Mouse (Mus musculus) embryonic facial prominence, embryonic 10.5 days (tissue): Measurements from ENCODE around the gene Ncoa7. TPM values are rescaled to one million over a fixed set of nuclear protein-coding genes. Genes with fewer than 3 reads are reported as not detected.

ENCODE experiments used
- DNase-seq: peaks from one replicate; pipeline ENCODE4 v3.0.0-alpha.2; 2017; ENCODE audit warnings: low spot score
- H3K27ac ChIP-seq: fragments of 300-500 bp; sonication (generic); replicated peaks from 2 replicates; pipeline ENCODE4 v1.5.1; 2016; ENCODE audit warnings: mild to moderate bottlenecking
- H3K27me3 ChIP-seq: fragments of 300-500 bp; sonication (generic); replicated peaks from 2 replicates; pipeline ENCODE4 v1.6.1; 2016; ENCODE audit warnings: low read depth, mild to moderate bottlenecking; ENCODE audit not compliant: poor library complexity, severe bottlenecking
- H3K36me3 ChIP-seq: fragments of 300-500 bp; sonication (generic); replicated peaks from 2 replicates; pipeline ENCODE4 v1.6.1; 2016; ENCODE audit warnings: mild to moderate bottlenecking, moderate library complexity
- H3K4me1 ChIP-seq: fragments of 300-500 bp; sonication (generic); 2 replicates; pipeline ENCODE4 v1.6.1; 2016
- H3K4me3 ChIP-seq: fragments of 300-500 bp; sonication (generic); 2 replicates; pipeline ENCODE4 v1.5.1; 2016; ENCODE audit warnings: mild to moderate bottlenecking, moderate library complexity
- H3K9me3 ChIP-seq: fragments of 300-500 bp; sonication (generic); 2 replicates; pipeline ENCODE4 v1.6.1; 2016; ENCODE audit warnings: mild to moderate bottlenecking
- WGBS: fragments of 180-500 bp; shearing (Covaris S2); methylation state at CpG from one replicate; pipeline ENCODE4 v1.1.7; 2016; 5-methylcytosine and 5-hydroxymethylcytosine counted together
- polyA plus RNA-seq: library from polyadenylated mRNA; unstranded; fragments of >200 nt; fragmentation: Nextera tagmentation; extraction: Ambion mirVana; gene quantifications from 2 replicates; pipeline ENCODE4 v1.2.1, GENCODE M21; 2016

Ncoa7 gene
- polyA plus RNA-seq, 1 experiment from 2014 or later = 8.8 TPM

DNA sequence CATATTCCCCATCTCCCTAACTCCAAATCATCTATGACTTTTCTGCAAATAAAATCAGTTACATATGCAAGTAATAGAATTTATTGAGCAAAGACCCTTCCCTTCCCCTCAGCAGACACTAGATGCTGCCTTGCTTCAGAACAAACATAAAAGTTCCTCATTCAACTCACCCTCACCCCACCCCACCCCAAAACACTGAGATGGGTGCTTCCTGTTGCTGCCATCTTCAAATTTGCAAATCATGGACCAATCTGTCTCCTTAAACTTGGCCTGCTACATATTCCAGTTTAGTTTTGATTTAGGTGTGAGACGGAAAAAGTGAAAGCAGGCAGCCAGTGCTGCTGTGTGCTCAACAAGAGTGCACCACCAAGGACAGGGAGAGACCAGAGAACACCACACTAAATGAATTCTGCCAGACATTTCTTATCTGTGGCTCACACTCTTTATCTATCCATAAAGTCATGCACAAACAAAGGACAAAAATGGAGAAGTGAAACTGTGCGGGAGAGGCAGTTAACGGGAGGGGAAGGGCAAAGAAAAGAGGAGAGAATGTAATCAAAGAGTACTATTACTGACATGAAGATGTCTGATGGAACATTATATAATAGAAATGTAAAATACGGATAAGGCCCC, 48.2 kb downstream of the Ncoa7 start:
- H3K27me3 ChIP-seq = no peaks in the 10 kb centered on the region
- no peak for DNase-seq
- no peaks in the 10 kb centered on the region for H3K36me3 ChIP-seq
- H3K4me3 ChIP-seq = no peak overlapping the region
- WGBS = 82% methylated on average over 4 of the region's 4 CpGs
- H3K4me1 ChIP-seq = no peaks in the 10 kb centered on the region
- no peak overlapping the region for H3K27ac ChIP-seq
- no peaks in the 10 kb centered on the region for H3K9me3 ChIP-seq

DNA sequence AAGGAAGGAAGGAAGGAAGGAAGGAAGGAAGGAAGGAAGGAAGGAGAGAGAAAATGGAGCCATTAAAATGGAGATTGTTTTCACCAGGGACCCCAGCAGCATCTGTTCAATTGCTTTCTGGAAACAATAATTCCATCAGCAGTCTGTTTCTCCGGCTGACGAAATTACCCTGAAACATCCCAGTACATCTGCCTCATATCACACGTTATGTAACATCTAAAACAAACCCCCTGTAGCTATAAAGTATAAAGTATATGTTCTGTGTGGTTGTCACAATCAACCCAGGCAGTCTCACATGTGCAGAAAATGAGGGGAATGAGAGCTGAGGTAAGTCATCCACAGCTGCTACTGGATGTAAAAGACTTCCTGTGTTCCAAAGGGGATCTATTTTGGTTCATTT, 49.0 kb downstream of the Ncoa7 start:
- Histone ChIP-seq H3K27me3 (no peaks in the 10 kb centered on the region), H3K27ac (no peak overlapping the region), H3K4me3 (no peak overlapping the region), H3K36me3 (no peaks in the 10 kb centered on the region), H3K9me3 (no peaks in the 10 kb centered on the region), H3K4me1 (no peaks in the 10 kb centered on the region)
- 69% methylated on average over 3 of the region's 3 CpGs for WGBS
- no peak for DNase-seq

DNA sequence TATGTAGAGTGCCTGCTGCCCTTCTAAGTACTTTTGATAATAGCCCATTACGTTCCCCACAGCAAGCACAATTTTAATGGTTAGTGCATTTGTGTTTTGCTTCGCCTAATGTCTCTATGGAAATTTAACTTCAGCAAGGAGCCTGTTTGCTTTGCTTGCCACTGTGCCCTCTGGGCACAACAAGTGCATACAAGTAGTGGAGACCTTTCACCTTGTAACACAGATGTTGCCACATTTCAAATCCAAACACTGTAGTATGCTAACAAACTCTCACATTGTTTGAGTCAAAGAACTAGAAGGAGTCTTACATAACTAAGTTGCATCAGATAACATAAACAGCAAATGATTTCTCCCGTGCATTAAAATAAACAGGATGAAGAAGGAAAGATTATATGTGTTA, 50.6 kb downstream of the Ncoa7 start:
- 83% methylated on average over 3 of the region's 3 CpGs for WGBS
- no peak overlapping the region for H3K4me3 ChIP-seq
- H3K27ac ChIP-seq = no peak overlapping the region
- no peaks in the 10 kb centered on the region for H3K27me3 ChIP-seq
- DNase-seq = no peak
- no peaks in the 10 kb centered on the region for H3K4me1 ChIP-seq
- H3K36me3 ChIP-seq = no peaks in the 10 kb centered on the region
- H3K9me3 ChIP-seq = no peaks in the 10 kb centered on the region

DNA sequence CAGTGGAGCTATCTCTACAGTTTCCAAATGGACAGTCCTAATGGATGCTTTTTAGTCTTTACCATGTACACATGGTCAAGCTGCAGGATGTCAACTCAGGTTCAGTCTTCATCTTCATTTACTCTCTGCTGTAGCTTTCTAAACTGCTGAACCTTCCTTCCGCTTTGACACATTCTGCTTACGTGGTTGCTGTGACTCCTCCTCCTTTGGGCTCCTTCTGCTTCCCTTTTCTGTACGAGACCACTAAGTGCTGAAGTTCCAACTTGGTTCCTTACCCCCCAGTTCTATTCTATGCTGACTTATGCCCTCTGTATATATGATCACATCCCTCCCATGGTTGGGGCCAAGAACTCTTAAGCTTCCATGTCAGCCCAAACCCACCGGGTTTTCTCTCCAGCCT, 51.5 kb downstream of the Ncoa7 start:
- no peak overlapping the region for H3K4me3 ChIP-seq
- 90% methylated on average over 4 of the region's 4 CpGs for WGBS

DNA sequence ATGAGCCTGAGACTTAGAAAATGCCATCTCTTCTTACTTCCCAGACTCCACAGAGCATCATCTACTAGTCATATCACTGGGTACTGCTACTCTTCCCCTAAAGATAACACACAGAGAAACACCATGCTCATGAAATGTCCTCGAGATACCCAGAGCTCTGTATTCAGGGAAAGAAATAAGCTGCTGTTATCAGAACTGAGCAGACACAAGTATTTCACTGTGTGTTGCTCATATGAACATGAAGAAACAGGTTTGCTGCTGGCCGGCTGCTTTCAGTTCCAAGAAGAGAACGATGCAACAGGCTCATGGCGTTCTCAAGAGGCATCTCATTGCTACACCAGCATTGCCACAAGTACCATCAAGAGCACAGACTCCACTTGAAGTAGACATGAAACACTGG, 53.3 kb downstream of the Ncoa7 start:
- H3K27me3 ChIP-seq = no peaks in the 10 kb centered on the region
- no peak overlapping the region for H3K27ac ChIP-seq
- H3K36me3 ChIP-seq = no peaks in the 10 kb centered on the region
- 91% methylated on average over 4 of the region's 4 CpGs for WGBS
- no peaks in the 10 kb centered on the region for H3K9me3 ChIP-seq
- no peaks in the 10 kb centered on the region for H3K4me1 ChIP-seq
- DNase-seq = no peak
- H3K4me3 ChIP-seq = no peak overlapping the region

More for the DNA sequence above, 51.5 kb downstream of the Ncoa7 start:
- H3K27ac ChIP-seq = no peak overlapping the region
- H3K27me3 ChIP-seq = no peaks in the 10 kb centered on the region
- H3K9me3 ChIP-seq = no peaks in the 10 kb centered on the region
- no peaks in the 10 kb centered on the region for H3K36me3 ChIP-seq
- DNase-seq = no peak
- H3K4me1 ChIP-seq = no peaks in the 10 kb centered on the region

DNA sequence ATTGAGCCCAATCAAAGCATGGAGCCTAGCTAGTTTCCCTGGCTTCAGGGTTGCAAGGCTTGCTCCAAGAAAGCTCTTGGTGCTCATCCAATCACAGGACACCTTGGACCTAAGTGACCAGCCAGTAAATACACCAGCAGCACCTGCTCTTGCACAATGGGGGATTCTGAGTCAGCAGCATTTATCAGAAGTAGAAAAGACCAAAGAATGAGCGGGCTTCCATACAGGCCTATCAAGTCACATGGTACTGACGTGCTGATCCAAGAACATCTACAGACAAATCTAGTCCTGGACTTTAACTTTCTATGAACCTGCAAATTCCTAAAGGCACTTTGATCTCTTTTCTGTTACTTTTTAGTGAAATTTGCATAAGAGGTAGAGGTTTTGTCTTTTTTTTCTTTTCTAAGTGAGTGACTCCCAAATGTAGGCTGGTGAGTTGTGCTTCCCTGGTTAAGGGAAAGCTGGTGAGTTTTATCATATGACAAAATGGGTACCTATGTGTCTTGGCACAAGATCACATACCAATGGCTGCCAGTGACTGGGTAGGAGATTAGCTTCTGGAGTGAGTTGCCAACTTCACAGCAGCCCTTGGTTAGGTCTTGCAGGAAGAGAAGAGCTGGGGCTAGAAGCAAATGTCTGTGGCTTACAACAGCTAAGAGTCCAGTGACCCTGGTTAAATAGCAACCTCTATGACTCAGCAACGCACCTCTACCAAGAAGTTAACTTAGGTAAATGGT, 57.7 kb downstream of the Ncoa7 start:
- 90% methylated on average over 3 of the region's 3 CpGs for WGBS
- no peaks in the 10 kb centered on the region for H3K36me3 ChIP-seq
- H3K9me3 ChIP-seq = no peaks in the 10 kb centered on the region
- H3K4me1 ChIP-seq = no peaks in the 10 kb centered on the region
- no peak overlapping the region for H3K4me3 ChIP-seq
- no peaks in the 10 kb centered on the region for H3K27me3 ChIP-seq
- DNase-seq = no peak
- H3K27ac ChIP-seq = no peak overlapping the region

DNA sequence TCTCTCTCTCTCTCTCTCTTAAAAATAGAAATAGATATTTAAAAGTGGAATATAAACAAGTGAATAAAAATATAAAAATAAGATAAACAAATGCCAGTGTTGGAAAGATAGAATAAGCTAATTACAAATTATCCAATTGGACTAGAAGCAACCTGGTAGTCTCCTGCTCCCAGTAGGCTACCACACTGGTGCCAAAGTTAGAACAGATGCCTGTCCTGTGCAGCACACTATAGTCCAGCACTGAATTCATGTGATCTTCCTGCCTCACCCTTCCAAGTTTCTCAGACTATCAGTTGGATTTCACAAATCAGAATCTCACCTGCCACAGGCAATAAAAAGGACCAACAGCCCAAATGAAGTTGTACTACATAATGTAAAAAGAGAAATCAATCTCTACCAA, 59.9 kb downstream of the Ncoa7 start:
- no peaks in the 10 kb centered on the region for H3K9me3 ChIP-seq
- no peak overlapping the region for H3K4me3 ChIP-seq
- no peak for DNase-seq
- H3K4me1 ChIP-seq = no peaks in the 10 kb centered on the region
- H3K27me3 ChIP-seq = no peaks in the 10 kb centered on the region
- H3K27ac ChIP-seq = no peak overlapping the region
- no peaks in the 10 kb centered on the region for H3K36me3 ChIP-seq

DNA sequence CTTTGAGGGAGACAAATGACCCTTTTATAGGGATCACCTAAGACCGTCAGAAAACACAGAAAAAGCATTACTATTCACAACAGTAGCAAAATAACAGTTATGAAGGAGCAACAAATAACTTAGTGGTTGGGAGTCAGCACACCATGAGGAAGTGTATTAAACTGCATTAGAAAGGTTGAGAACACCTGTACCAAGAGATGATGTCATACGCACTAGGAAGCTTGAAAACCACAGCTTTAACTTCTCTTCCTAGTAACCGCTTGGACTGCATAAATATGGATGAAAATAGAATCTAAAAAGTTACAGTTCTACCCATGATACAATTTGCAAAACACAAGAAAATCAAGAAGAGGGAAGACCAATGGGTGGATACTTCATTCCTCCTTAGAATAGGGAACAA, 64.7 kb downstream of the Ncoa7 start:
- DNase-seq = no peak
- WGBS = 94% methylated on average over 3 of the region's 3 CpGs
- Histone ChIP-seq H3K27ac (no peak overlapping the region), H3K4me1 (no peaks in the 10 kb centered on the region), H3K27me3 (no peaks in the 10 kb centered on the region), H3K4me3 (no peak overlapping the region), H3K9me3 (no peaks in the 10 kb centered on the region), H3K36me3 (no peaks in the 10 kb centered on the region)

DNA sequence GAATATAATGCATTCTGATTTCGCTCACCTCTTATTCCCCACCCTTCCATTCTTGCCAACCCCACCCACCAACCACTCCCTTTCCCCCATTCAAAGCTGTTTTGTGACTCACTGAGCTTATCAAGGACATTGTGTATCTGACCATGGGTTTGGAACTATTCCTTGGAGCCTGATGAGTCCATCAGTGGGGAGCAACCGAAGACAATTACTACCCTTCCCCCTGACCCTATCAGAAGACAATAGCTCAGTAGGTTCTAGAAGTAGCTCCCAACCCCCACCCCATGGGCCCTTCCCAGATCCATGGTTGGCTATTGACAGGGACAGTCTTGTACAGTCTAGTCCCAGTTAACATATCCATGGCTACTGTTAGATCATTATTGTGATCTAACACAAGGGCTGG, 65.8 kb downstream of the Ncoa7 start:
- Histone ChIP-seq H3K27me3 (no peaks in the 10 kb centered on the region), H3K27ac (no peak overlapping the region), H3K4me3 (no peak overlapping the region), H3K4me1 (no peaks in the 10 kb centered on the region), H3K36me3 (no peaks in the 10 kb centered on the region), H3K9me3 (no peaks in the 10 kb centered on the region)
- no peak for DNase-seq
- 92% methylated on average over 2 of the region's 2 CpGs for WGBS

DNA sequence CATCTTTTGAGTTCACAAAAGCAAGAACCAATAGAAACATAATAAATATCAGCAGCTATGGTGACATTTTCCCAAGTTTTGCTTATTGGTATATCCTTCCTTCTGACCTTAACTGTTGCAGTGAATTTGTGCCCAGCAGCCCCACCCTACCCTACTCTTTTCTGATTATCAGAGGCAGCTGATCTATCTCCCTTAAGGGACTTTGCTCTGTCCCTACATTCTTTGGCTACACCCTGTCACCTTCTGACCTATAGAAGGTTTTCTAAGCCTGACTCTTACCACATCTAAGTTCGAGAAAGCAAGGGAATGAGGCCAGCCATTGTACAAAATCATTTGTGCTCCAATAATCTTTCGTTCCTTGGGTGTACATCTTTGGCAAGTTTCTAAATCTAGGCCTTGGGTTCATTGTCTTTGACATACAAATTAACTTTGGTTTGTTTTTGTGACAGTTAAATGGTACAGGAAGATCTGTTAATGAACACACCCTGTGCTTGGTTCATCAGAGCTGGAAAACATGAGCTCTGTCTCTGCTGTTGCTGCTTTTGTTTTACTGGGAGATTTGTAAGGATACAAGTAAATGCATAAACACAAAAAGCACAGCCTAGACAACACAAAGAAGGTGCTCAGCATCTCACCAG, 69.9 kb downstream of the Ncoa7 start:
- no peak for DNase-seq
- 71% methylated on average over 2 of the region's 2 CpGs for WGBS
- H3K36me3 ChIP-seq = no peaks in the 10 kb centered on the region

DNA sequence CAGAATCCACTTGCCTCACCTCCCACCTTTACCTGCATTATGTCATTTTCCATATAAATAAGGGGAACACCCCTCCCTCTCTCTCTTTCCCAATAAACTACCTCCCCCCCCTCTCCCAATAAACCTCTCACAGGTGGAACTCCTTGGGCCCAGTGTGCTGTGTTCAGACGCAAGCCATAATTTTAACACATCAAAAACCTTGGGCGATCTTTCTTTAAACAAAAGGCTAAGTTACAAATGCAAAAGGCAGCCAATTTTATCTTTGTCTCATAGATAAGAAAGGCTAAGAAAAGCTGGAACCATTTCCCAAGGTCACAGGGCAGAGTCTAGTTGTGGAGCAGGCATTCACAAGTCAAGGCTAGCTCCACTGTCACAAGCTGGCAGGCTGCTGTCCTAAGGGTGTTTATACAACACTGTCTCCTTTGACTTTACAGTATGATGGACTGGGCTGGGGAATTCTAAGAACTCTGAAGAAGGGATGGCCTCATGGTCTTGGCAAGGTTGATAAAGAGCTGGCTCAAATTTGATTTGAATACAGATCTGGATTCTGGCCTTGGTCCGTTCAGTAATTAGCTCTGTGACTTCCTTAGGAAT, 71.7 kb downstream of the Ncoa7 start:
- Histone ChIP-seq H3K4me3 (no peak overlapping the region), H3K9me3 (no peaks in the 10 kb centered on the region), H3K4me1 (no peaks in the 10 kb centered on the region), H3K27ac (no peak overlapping the region), H3K27me3 (no peaks in the 10 kb centered on the region), H3K36me3 (no peaks in the 10 kb centered on the region)
- no peak for DNase-seq
- WGBS = 89% methylated on average over 3 of the region's 3 CpGs

More for the DNA sequence above, 69.9 kb downstream of the Ncoa7 start:
- Histone ChIP-seq H3K4me3 (no peak overlapping the region), H3K27ac (no peak overlapping the region), H3K4me1 (no peaks in the 10 kb centered on the region), H3K27me3 (no peaks in the 10 kb centered on the region), H3K9me3 (no peaks in the 10 kb centered on the region)

DNA sequence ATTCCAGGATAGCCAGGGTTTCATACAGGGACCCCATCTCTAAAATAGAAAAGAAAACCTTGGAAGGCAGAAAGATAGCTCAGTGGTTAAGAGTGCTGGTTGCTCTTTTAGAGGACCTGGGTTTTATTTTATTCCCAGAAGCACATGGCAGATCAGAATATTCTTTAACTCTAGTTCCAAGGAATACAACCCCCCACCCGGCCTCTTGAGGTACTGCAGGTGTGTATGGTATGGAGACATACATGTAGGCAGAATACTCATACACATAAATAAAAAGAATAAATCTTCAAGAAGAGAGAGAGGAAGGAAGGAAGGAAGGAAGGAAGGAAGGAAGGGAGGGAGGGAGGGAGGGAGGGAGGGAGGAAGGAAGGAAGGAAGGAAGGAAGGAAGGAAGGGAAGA, 72.3 kb downstream of the Ncoa7 start:
- no peak for DNase-seq
- H3K27me3 ChIP-seq = no peaks in the 10 kb centered on the region
- H3K36me3 ChIP-seq = no peaks in the 10 kb centered on the region
- no peaks in the 10 kb centered on the region for H3K9me3 ChIP-seq
- H3K4me3 ChIP-seq = no peak overlapping the region
- H3K27ac ChIP-seq = no peak overlapping the region
- WGBS = 77% methylated on average over 1 of the region's 1 CpGs
- H3K4me1 ChIP-seq = no peaks in the 10 kb centered on the region
